In the genomic region with DNA sequence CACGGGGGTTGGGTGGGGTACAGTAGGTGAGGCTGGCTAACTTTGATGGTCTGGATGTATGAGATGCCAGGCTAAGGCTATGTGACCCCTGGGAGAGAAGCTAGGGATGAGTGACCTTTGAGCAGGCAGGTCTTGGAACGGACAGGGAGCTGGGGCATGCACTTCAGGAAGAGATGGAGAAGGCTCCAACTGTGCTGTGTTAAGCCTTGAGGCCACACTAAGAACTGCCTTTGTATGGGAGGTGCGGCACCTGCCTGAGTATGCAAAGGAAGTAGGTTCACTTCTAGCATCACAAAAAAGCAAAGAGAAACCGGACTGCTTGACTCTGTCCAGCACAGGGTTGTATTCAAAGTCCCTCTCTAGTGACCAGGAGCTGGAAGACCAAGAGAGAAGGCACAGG, we compare ENCODE assay signal across 27 mouse cellular contexts. TPM values are rescaled to one million over a fixed set of nuclear protein-coding genes. Genes with fewer than 3 reads are reported as not detected.
A peak's percentile ranks its signal among the peaks of the same experiment; 100 is the strongest.
DNase-seq lines count a peak whose midpoint lies in the region; ATAC-seq and TF ChIP-seq lines count a peak whose summit lies in the region.
"Had no signal": no experiment of that assay in that cellular context is flagged by ENCODE, and none has a peak within 500 bp of the region (broad histone marks: within the 10 kb centered on the region; RNA-seq: fewer than 3 reads in every experiment).

No protein-coding gene starts in this region.

- H3K4me1 ChIP-seq in kidney, embryonic 15.5 days, result peaks cover 56% of the 10 kb centered on the region
- peaks cover 18% of the 10 kb centered on the region for H3K4me1 ChIP-seq in ES-Bruce4 (ENCODE audit: control insufficient read depth, insufficient read depth, low read length)
- peaks cover 6 to 34% of the 10 kb centered on the region in 2 experiments; a peak in 3 of 4 replicates for H3K4me1 ChIP-seq in ES-E14 (ENCODE audit: control insufficient read depth in 2 of 2, insufficient read depth in 2 of 2, low read length in 2 of 2, poor library complexity in 1 of 2)
- peaks cover 15% of the 10 kb centered on the region for H3K4me1 ChIP-seq in limb, embryonic 12.5 days (replicated peaks)

- H3K4me3 ChIP-seq in kidney, embryonic 15.5 days (replicated peaks), result no peak overlapping the region
- H3K4me3 ChIP-seq in ES-Bruce4 (ENCODE audit: low read depth, low read length), result no peak overlapping the region
- H3K4me3 ChIP-seq in ES-E14 (ENCODE audit: insufficient read depth in 1 of 2, low read depth in 1 of 2, low read length in 2 of 2, poor library complexity in 1 of 2, severe bottlenecking in 1 of 2), result no peak overlapping the region
- H3K4me3 ChIP-seq in limb, embryonic 12.5 days (replicated peaks), result no peak overlapping the region
- H3K4me3 ChIP-seq: embryonic facial prominence, embryonic 13.5 days; heart, embryonic 15.5 days; hindbrain, embryonic 12.5 days; left cerebral cortex, adult 2 months; liver, embryonic 12.5 days; megakaryocyte, embryonic 14.5 days; stomach, embryonic 15.5 days had no signal

- no peak for TF ChIP-seq POLR2A in ES-Bruce4 (IDR thresholded peaks at IDR 0.05; ENCODE audit: insufficient read depth, low read length)

- peak overlapping the region; percentile 80 for H3K27ac ChIP-seq in kidney, embryonic 15.5 days
- H3K27ac ChIP-seq in ES-Bruce4 (ENCODE audit: insufficient read depth, low read length), result peak overlapping the region; percentile 46; the same call in 1 of the 2 replicates
- peak overlapping the region; percentile 49; the same call in 1 of the 2 replicates for H3K27ac ChIP-seq in ES-E14 (ENCODE audit: insufficient read depth, low read depth, low read length, poor library complexity, severe bottlenecking)
- H3K27ac ChIP-seq in limb, embryonic 12.5 days, result no peak overlapping the region
- H3K27ac ChIP-seq: embryonic facial prominence, embryonic 13.5 days; heart, embryonic 15.5 days; left cerebral cortex, adult 2 months; liver, embryonic 12.5 days; stomach, embryonic 15.5 days had no signal

- WGBS in kidney, embryonic 15.5 days, result 77% methylated on average over 4 of the region's 4 CpGs
- 81% methylated on average over 4 of the region's 4 CpGs for WGBS in limb, embryonic 12.5 days

- in situ Hi-C loops in ES-E14 (cut with MboI; ENCODE audit: low sequenced_read_pairs in 2 of 2, unreplicated experiment in 2 of 2), result loop anchor here (25.0 kb wide), 1 partner anchor 316 kb away; the partner anchor contains the start of gene Ier5l (in 2 of the 2)

- H3K9me3 ChIP-seq in kidney, embryonic 15.5 days (replicated peaks), result no peaks in the 10 kb centered on the region
- H3K9me3 ChIP-seq in ES-Bruce4 (replicated peaks; ENCODE audit: control insufficient read depth, insufficient read depth, low read length, poor library complexity, severe bottlenecking), result no peaks in the 10 kb centered on the region
- H3K9me3 ChIP-seq in ES-E14 (ENCODE audit: control insufficient read depth, insufficient read depth, low read depth, low read length), result no peaks in the 10 kb centered on the region
- no peaks in the 10 kb centered on the region for H3K9me3 ChIP-seq in limb, embryonic 12.5 days
- H3K9me3 ChIP-seq: embryonic facial prominence, embryonic 13.5 days; heart, embryonic 15.5 days; hindbrain, embryonic 12.5 days; liver, embryonic 12.5 days; megakaryocyte, embryonic 14.5 days; stomach, embryonic 15.5 days had no signal

- TF ChIP-seq CTCF in ES-Bruce4 (IDR thresholded peaks at IDR 0.05; ENCODE audit: low read depth, low read length), result no peak

- no peak for DNase-seq in kidney, adult 11 months
- no peak for DNase-seq in ES-E14 (ENCODE audit: low read depth, low spot score)
- DNase-seq: adrenal gland, adult 8-10 months; B cell, adult 2 months; cerebellum, adult 2 months; cerebellum, postnatal 36 days; embryo, embryonic 11 days; forebrain, postnatal 0 days; kidney, adult 18-20 months; kidney, postnatal 10 days; liver, postnatal 0 days; lung, postnatal 4 days; right cerebral cortex, postnatal 25 days had no signal

- no peaks in the 10 kb centered on the region for H3K27me3 ChIP-seq in kidney, embryonic 15.5 days
- H3K27me3 ChIP-seq in ES-Bruce4 (ENCODE audit: control insufficient read depth, insufficient read depth, low read length, poor library complexity, severe bottlenecking), result no peaks in the 10 kb centered on the region
- no peaks in the 10 kb centered on the region for H3K27me3 ChIP-seq in limb, embryonic 12.5 days
- H3K27me3 ChIP-seq: embryonic facial prominence, embryonic 13.5 days; heart, embryonic 15.5 days; hindbrain, embryonic 12.5 days; liver, embryonic 12.5 days; stomach, embryonic 15.5 days had no signal

- peak; percentile 98 for TF ChIP-seq EP300 in ES-Bruce4 (IDR thresholded peaks at IDR 0.05; ENCODE audit: insufficient read depth, low read depth, low read length)

- no peak overlapping the region for H3K9ac ChIP-seq in kidney, embryonic 15.5 days
- H3K9ac ChIP-seq in ES-Bruce4 (ENCODE audit: low read depth, poor library complexity, severe bottlenecking) (no peak overlapping the region), ES-E14 (ENCODE audit: insufficient read depth, low read depth, low read length, poor library complexity, severe bottlenecking) (no peak overlapping the region; the same call in 1 of the 2 replicates)
- 0 out of 2 replicates have a peak overlapping the region, but pooled peaks have one; percentile 8 for H3K9ac ChIP-seq in limb, embryonic 12.5 days (replicated peaks)
- H3K9ac ChIP-seq: embryonic facial prominence, embryonic 13.5 days; forebrain, postnatal 0 days; heart, embryonic 15.5 days; hindbrain, embryonic 12.5 days; liver, embryonic 12.5 days; liver, postnatal 0 days; stomach, embryonic 15.5 days had no signal

- ATAC-seq in kidney, embryonic 15.5 days (replicated peaks; ENCODE audit: low FRiP score), result no peak
- no peak for ATAC-seq in limb, embryonic 12.5 days (ENCODE audit: insufficient number of reproducible peaks, insufficient read depth, low FRiP score, low TSS enrichment, low read depth)
- ATAC-seq in inflammation-experienced regulatory T-cells, adult 6 months, result no peak
- ATAC-seq: activated CD4-positive, CD25-positive, alpha-beta regulatory T cell, adult 4 months; forebrain, postnatal 0 days; liver, embryonic 12.5 days; liver, postnatal 0 days; midbrain, embryonic 16.5 days had no signal

- H3K4me2 ChIP-seq in kidney, embryonic 15.5 days, result no peak overlapping the region
- no peak overlapping the region for H3K4me2 ChIP-seq in limb, embryonic 12.5 days
- H3K4me2 ChIP-seq: embryonic facial prominence, embryonic 13.5 days; heart, embryonic 15.5 days; hindbrain, embryonic 12.5 days; liver, embryonic 12.5 days; stomach, embryonic 15.5 days had no signal

- no peaks in the 10 kb centered on the region for H3K36me3 ChIP-seq in kidney, embryonic 15.5 days
- H3K36me3 ChIP-seq in ES-Bruce4 (ENCODE audit: control insufficient read depth, insufficient read depth, low read length, poor library complexity, severe bottlenecking) (no peaks in the 10 kb centered on the region), ES-E14 (ENCODE audit: control insufficient read depth, insufficient read depth, low read length, poor library complexity, severe bottlenecking) (no peaks in the 10 kb centered on the region)
- no peaks in the 10 kb centered on the region for H3K36me3 ChIP-seq in limb, embryonic 12.5 days
- H3K36me3 ChIP-seq: embryonic facial prominence, embryonic 13.5 days; heart, embryonic 15.5 days; hindbrain, embryonic 12.5 days; liver, embryonic 12.5 days; stomach, embryonic 15.5 days had no signal

TF ChIP-seq in ES-E14, 5 proteins besides CTCF, POLR2A, EP300 and RAD21:
- TF ChIP-seq MAFK (IDR thresholded peaks at IDR 0.05; ENCODE audit: insufficient read depth, low read depth, low read length) (no peak), CHD2 (IDR thresholded peaks at IDR 0.05; ENCODE audit: low read depth, low read length) (no peak), ZNF384 (IDR thresholded peaks at IDR 0.05; ENCODE audit: low read depth, low read length) (no peak), ZC3H11A (IDR thresholded peaks at IDR 0.05; ENCODE audit: borderline replicate concordance, low read depth, low read length) (no peak), HCFC1 (IDR thresholded peaks at IDR 0.05; ENCODE audit: borderline replicate concordance, insufficient read depth, low read length) (no peak)

RNA-seq across cellular contexts. Expression of gene 1700001O22Rik, which starts 25.2 kb away (rescaled TPM):
- polyA plus RNA-seq in kidney, embryonic 15.5 days (2015; fragmentation: Nextera tagmentation; extraction: Ambion mirVana), result 3.5 TPM in 2 replicates
- polyA plus RNA-seq in ES-Bruce4 (2011; ENCODE audit: insufficient read depth, insufficient read length, low read depth, missing spikeins), result 2.2 and 2.4 TPM in 2 replicates
- total RNA-seq in ES-E14 (2012; rRNA removed), result 1.9 and 2.6 TPM in 2 replicates
- polyA plus RNA-seq in limb, embryonic 12.5 days (2016; fragmentation: Nextera tagmentation; extraction: Ambion mirVana), result 3.1 and 5.4 TPM in 2 replicates
- polyA plus RNA-seq in inflammation-experienced regulatory T-cells, adult 6 months (2017; shearing (Covaris generic)), result 1 to 10 TPM in 1 of 3 experiments, under 1 TPM in 2; 0.55 to 2.5 (median 0.84) TPM
- total RNA-seq: neutrophil, adult 5-6 weeks had no signal
- polyA plus RNA-seq: liver, postnatal 0 days had no signal

RNA-seq across cellular contexts. Expression of gene Ntmt1, which starts 29.4 kb away (rescaled TPM):
- polyA plus RNA-seq in kidney, embryonic 15.5 days (2015; fragmentation: Nextera tagmentation; extraction: Ambion mirVana), result 82.6 and 96.6 TPM in 2 replicates
- polyA plus RNA-seq in ES-Bruce4 (2011; ENCODE audit: insufficient read depth, insufficient read length, low read depth, missing spikeins), result 42.6 and 46.3 TPM in 2 replicates
- 47.3 and 55.2 TPM in 2 replicates for total RNA-seq in ES-E14 (2012; rRNA removed)
- 103 and 108 TPM in 2 replicates for polyA plus RNA-seq in limb, embryonic 12.5 days (2016; fragmentation: Nextera tagmentation; extraction: Ambion mirVana)
- polyA plus RNA-seq in inflammation-experienced regulatory T-cells, adult 6 months (2017; shearing (Covaris generic)), result 10 to 100 TPM; 27.4 to 34.0 (median 28.7) TPM

RNA-seq across cellular contexts. Expression of gene Asb6, which starts 51.9 kb away (rescaled TPM):
- polyA plus RNA-seq in kidney, embryonic 15.5 days (2015; fragmentation: Nextera tagmentation; extraction: Ambion mirVana), result 35.5 and 38.3 TPM in 2 replicates
- polyA plus RNA-seq in ES-Bruce4 (2011; ENCODE audit: insufficient read depth, insufficient read length, low read depth, missing spikeins), result 18.4 and 19.9 TPM in 2 replicates
- 73.6 and 88.1 TPM in 2 replicates for total RNA-seq in ES-E14 (2012; rRNA removed)
- polyA plus RNA-seq in limb, embryonic 12.5 days (2016; fragmentation: Nextera tagmentation; extraction: Ambion mirVana), result 44.9 and 47.4 TPM in 2 replicates
- 10 to 100 TPM; 36.4 to 43.6 (median 36.4) TPM for polyA plus RNA-seq in inflammation-experienced regulatory T-cells, adult 6 months (2017; shearing (Covaris generic))

RNA-seq across cellular contexts. Expression of gene Prrx2, which starts 56.5 kb away (rescaled TPM):
- 10.6 and 10.9 TPM in 2 replicates for polyA plus RNA-seq in kidney, embryonic 15.5 days (2015; fragmentation: Nextera tagmentation; extraction: Ambion mirVana)
- 6.5 and 6.9 TPM in 2 replicates for polyA plus RNA-seq in ES-Bruce4 (2011; ENCODE audit: insufficient read depth, insufficient read length, low read depth, missing spikeins)
- total RNA-seq in ES-E14 (2012; rRNA removed), result 8.7 and 16.2 TPM in 2 replicates
- polyA plus RNA-seq in limb, embryonic 12.5 days (2016; fragmentation: Nextera tagmentation; extraction: Ambion mirVana), result 194 and 201 TPM in 2 replicates
- polyA plus RNA-seq in inflammation-experienced regulatory T-cells, adult 6 months (2017; shearing (Covaris generic)), result not detected
- total RNA-seq: neutrophil, adult 5-6 weeks had no signal
- polyA plus RNA-seq: activated CD4-positive, CD25-positive, alpha-beta regulatory T cell, adult 4 months had no signal
